Mouse (Mus musculus): ENCODE measurements at regions not wholly inside any gene's neighbourhood (a gene's known extent, or its start where the extent isn't known, plus 50 kb on each side); places are given as distances from the start of the nearest gene placed in this dataset.

GRCm38 (mm10) chr10:17261825-17262205 lies 461.2 kb upstream of the Cited2 start:
- no peak for DNase-seq (ENCODE audit: low read depth)

DNA sequence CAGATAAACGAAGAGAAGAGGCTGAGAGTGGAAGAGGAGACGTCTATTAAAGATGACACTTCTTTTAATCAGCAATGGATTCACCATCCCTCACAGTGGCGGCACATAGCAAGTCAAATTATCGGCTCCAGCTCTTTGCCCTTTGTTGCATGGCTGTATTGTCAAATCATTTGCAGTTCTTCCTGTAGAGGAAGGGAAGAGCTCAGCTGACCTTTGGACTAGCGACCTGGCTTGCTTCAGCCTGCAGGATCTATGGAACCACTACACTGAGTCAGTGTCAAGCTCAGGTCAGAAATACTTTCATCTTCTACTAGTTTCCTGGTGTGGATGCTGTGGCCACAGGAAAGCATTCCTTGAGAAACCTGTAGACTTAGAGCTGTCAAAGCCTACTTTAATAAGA lies 450.4 kb upstream of the Cited2 start:
- DNase-seq (ENCODE audit: low read depth) = no peak

DNA sequence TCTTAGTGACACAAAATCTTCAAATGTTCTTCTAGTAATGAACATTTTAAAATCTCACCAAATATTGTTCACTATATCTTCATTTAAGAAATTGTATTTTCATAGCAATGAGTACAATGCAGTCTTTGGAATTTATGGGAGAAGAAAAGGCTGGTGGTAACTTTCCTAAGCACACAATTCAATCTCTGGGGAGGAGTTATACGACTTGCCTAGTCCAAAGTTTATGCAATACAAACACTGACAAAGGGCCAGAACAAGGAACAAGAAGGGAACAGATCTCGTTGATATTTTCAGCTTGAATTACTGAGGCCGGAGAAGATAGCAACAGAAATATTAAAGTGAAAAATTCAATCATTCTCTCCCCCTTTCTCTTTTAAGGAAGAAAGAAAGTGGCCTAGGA lies 449.2 kb upstream of the Cited2 start:
- DNase-seq (ENCODE audit: low read depth) = no peak

DNA sequence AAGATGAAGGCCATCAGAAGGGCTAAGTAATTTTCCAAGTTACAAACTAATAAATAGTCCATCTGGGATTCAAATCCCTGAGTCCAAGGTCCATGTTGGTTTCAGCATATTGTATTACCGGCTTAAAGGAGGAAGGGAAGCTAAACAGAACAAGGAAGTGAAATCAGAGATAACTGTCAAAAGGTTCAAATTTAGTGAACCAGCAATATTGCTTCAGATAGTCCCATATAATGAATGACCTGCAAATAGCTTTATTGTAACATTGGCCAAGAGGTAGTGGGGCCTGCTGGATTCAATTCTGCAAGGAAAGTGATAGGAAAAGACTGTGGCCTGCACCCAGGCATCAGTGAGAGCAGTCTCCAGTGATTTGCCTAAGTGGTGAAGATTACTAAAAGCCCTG lies 447.8 kb upstream of the Cited2 start:
- DNase-seq (ENCODE audit: low read depth) = no peak

- no peak for DNase-seq (ENCODE audit: low read depth)
These were observed 445.1 kb upstream of the Cited2 start for GRCm38 (mm10) chr10:17277911-17278310.

DNA sequence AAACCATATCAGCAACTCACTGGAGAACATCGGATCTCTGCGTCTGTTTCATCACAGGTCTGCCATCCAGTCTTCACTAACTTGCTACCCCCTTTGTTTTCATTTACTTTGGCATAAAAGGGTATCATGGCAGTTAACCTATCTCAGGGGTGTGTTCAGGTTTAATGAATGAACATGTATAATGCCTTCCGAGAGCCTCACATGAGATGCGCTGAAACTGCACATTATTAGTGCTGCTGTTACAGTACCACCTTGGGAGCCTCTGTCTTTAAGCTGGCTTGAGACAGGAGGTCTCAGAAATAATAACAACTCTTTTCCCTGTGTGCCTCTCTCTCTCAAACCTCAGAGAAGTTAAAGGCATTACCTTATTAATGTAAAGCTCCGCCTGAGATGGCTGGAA lies 438.2 kb upstream of the Cited2 start:
- DNase-seq (ENCODE audit: low read depth) = no peak

DNA sequence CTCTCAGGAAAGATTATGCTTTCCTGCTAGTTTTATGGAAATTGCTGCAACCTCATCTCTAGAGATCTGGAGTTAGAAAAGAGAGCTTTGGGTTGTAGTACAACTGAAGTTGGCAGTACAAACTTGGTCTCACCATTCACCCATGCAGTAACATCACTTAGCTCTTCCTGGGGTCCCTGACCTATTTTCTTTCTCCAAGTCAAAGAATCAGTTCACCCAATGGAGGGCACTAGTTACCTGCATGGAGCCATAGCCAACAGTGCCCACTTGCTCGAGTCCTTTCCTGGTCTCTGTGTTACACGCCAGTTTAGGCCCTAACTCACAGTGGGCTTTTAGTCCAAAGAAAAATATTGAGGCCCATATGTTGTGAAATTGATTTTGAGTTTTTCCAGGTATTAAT lies 435.9 kb upstream of the Cited2 start:
- DNase-seq (ENCODE audit: low read depth) = no peak

DNA sequence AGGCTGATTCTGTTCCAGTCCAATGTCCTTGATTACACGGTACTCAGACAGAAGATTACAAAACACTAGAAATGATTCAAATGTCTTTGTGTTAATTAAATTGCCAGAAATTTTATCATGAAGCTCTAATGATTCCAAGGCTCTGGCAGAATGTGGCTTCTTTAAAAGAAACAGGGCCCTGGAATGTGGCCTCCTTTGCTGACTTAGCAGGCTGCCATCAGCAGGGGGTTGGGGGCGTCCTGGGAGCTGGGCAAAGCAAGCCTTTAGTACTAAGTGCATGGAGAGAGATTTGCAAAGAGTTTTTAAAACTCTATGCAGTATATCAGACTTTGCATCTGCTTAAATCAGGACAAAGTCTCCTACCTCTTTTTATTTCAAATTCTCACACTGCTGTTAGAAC lies 434.8 kb upstream of the Cited2 start:
- no peak for DNase-seq (ENCODE audit: low read depth)

DNA sequence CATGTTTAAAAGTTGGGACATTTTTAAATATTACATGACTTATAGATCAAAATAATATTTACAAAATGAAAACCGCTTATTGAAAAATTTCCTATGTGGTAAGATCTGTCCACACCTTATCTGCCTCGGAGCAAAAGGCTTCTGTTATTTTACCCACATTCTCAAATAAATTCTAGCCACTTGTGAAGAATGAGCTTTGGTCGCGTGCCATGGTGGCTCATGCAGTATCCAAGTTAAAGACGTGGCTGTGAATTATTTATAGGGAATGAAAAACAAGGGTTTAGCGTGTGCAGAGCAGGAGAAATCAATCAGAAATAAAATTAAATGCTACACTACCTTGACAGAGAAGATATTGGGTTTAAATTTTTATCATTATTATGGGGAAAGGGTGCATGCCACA lies 430.7 kb upstream of the Cited2 start:
- DNase-seq (ENCODE audit: low read depth) = no peak

- DNase-seq (ENCODE audit: low read depth) = no peak
These were observed 428.6 kb upstream of the Cited2 start for GRCm38 (mm10) chr10:17294440-17294839.

DNA sequence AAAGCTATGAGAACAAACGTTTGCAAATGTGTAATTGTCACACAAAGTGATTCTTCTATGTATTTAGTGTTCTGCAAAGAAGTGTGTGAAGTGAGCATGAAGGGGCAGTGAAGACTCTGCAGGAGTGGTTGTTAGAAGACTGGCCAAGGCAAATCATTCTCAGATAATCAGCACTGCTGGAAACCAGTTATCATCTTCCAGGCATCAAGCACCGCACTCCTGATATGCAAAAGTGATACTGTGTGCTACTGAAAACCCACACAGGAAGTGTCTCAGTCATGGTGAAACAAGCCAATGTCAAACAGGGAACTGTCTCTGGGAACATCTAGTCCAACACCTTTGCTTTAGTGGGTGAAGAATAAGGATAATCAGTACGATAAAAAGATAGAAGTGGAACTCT lies 427.9 kb upstream of the Cited2 start:
- no peak for DNase-seq (ENCODE audit: low read depth)

- no peak for DNase-seq (ENCODE audit: low read depth)
These were observed 423.4 kb upstream of the Cited2 start for GRCm38 (mm10) chr10:17299600-17299999.

- DNase-seq (ENCODE audit: low read depth) = no peak
These were observed 396.3 kb upstream of the Cited2 start for GRCm38 (mm10) chr10:17326724-17327123.

GRCm38 (mm10) chr10:17330904-17331606 lies 392.0 kb upstream of the Cited2 start:
- no peak for DNase-seq (ENCODE audit: low read depth)

DNA sequence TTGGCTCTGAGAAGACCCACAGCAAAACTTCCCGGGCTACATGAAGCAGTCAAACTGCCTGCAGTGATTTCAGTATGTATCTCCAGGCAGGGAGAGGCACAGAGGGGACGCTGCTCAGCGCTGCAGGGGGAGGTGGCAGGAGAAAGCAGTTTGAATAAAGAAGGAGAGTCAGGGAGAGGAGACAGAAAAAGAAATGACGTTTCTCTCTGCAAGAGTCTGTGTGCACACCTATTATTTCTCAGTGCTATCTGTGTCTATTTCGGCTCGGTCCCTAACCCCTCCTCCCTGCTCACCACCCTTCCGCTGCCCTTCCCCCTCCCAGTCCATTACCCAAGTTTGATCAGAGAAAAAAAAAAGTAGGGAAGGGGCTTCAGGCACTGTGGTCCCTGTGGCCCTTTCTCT lies 391.4 kb upstream of the Cited2 start:
- no peak for DNase-seq (ENCODE audit: low read depth)

DNA sequence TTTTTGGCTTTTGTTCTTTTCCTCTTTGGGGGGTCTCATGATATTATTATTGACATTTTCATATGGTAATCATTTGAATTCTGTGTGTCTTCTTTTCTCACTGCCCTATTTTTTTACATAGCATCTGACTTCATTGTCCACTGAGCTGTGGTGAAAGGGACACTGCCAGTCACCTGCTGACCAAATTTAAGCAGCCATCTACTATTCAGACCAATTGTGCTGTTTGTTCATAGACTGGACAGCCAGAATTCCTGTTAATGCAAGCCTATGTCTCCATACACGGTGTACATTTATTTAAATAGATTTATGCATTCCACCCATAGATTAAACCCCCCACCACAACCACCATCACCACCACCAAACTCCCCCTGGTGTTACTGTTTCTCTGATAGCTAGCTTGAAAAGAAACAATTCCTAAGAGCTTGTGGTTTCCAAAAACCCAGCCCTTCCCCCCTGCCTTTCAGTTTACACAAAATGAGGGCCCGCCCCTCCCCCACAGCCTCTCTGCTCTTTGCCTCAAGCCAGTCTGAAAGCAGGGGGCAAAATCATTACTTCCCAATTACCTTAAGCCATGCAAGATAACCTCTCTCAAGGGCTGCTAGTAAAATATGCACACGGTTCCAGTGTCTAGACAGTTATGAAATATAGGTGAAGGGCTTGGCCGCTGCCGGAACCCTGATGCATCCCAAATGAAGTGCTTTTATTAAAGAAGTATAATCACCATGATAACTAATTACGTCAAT lies 390.8 kb upstream of the Cited2 start:
- DNase-seq (ENCODE audit: low read depth) = no peak

- no peak for DNase-seq (ENCODE audit: low read depth)
These were observed 390.0 kb upstream of the Cited2 start for GRCm38 (mm10) chr10:17332986-17333385.

- DNase-seq (ENCODE audit: low read depth) = no peak
These were observed 389.3 kb upstream of the Cited2 start for GRCm38 (mm10) chr10:17333676-17334075.

DNA sequence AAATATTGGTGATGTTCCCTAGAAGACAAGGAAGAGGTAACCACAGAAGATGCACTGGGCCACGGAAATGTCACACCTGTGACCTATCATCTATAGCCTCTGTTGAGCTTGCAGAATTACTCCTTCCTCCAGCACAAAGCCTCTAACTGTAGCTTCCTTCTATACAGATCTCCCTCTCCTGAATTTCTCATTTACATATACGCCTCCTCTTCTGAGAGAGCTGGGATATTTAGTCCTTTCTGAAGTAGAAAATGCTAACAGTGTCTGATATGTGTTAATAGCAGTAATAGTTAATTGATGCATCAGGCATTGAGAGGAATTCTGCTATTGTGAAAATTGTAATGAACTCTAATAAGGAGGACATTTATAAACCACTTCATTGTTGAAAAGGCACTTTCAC lies 385.8 kb upstream of the Cited2 start:
- no peak for DNase-seq (ENCODE audit: low read depth)

DNA sequence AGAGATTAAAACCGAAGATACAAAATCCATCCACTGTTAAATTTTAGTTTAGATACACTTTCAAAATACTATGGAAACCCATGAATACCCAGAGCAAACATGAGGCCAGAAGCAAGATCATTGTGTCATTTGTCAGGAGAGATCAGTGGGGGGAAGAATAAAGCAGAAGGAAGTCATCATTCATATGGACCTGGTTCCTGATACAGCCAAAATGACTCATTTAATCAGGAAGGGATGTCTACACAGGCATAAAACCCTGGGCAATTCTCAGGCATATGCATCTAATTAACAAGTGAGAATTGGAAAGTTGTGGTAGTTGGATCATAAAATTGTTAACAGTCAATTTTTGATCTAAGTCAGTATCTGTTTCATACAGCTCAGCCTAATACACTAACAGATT lies 379.2 kb upstream of the Cited2 start:
- no peak for DNase-seq (ENCODE audit: low read depth)

DNA sequence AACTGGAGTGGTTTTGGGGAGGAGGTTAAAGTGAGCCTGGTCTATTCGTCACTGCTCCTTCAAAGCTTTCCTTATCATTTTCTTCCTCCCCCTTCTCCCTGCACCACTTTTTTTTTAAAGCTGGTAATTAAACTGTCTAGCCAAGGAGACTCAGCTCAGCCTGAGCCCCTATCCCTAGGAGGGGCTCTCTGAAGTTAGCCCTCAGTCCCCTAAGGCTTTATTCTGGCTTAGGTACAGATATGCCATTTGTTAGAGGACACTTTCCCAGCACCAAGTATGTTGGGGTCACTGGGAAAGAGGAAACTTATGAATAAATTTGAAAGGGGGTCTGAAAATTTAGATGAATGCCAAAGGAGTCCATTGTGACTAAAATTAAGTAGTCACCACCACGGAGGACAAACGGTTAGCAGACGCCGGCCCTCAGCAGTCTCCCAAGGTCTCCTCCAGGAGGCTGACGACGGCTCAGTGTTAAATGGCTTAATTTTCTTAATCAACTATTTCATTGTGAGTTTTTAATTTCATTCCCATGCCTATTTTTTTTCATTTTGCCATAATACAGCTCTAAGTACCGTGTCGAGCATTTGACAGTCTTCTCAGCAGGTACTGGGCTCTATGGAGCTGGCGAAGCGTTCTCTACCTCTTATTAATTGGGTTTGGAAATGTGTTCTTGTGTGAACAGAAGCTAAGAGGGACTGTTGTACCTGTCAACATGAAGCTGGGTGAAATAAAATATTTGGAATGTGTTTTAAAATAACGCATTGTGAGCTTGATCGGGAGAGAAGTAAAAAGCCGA lies 370.6 kb upstream of the Cited2 start:
- DNase-seq (ENCODE audit: low read depth) = no peak

GRCm38 (mm10) chr10:17355476-17355875 lies 367.5 kb upstream of the Cited2 start:
- DNase-seq (ENCODE audit: low read depth) = no peak

DNA sequence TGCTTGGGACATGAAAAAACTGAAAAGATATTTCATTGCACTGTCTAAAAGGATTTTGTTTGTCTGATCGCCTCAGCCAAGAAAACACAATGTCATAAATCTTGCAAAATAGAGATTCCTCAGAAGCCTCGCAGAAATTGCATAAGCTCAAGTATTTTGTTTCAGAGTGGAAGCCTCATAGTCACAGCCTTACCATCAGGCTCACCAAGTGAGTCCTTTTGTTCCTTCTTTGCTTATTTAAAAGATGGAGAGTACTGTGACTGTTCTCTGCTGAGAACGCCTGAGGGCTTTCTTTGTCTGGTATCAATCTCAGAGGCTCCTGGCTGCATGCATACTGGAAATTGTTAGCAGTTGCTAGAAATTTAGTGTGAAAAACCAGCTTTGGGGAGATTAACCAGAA lies 367.0 kb upstream of the Cited2 start:
- no peak for DNase-seq (ENCODE audit: low read depth)
